Mouse (Mus musculus) liver, embryonic 13.5 days (tissue): ENCODE measurements around the gene Bricd5. TPM values are rescaled to one million over a fixed set of nuclear protein-coding genes. Genes with fewer than 3 reads are reported as not detected.

Experiments used
- ATAC-seq: fragments of 200-750 bp; cut with Nextera tagmentation; 2 replicates; pipeline ENCODE4 v1.8.0; 2017; ENCODE audit warnings: low read depth, mild to moderate bottlenecking, moderate number of reproducible peaks, moderate library complexity
- DNase-seq: peaks from one replicate; pipeline ENCODE4 v3.0.0; 2022
- H3K27ac ChIP-seq: fragments of 300-500 bp; sonication (generic); 2 replicates; pipeline ENCODE4 v1.5.1; 2015; ENCODE audit warnings: moderate library complexity, mild to moderate bottlenecking, inconsistent platforms
- H3K27me3 ChIP-seq: fragments of 300-500 bp; sonication (generic); 2 replicates; pipeline ENCODE4 v1.6.1; 2015; ENCODE audit warnings: mild to moderate bottlenecking, inconsistent platforms
- H3K36me3 ChIP-seq: fragments of 300-500 bp; sonication (generic); 2 replicates; pipeline ENCODE4 v1.6.1; 2015; ENCODE audit warnings: mild to moderate bottlenecking, inconsistent platforms
- H3K4me1 ChIP-seq: fragments of 300-500 bp; sonication (generic); replicated peaks from 2 replicates; pipeline ENCODE4 v1.6.1; 2015; ENCODE audit warnings: inconsistent platforms
- H3K4me2 ChIP-seq: fragments of 300-500 bp; sonication (generic); 2 replicates; pipeline ENCODE4 v1.6.1; 2015; ENCODE audit warnings: inconsistent platforms, mild to moderate bottlenecking, moderate library complexity
- H3K4me3 ChIP-seq: fragments of 300-500 bp; sonication (generic); replicated peaks from 2 replicates; pipeline ENCODE4 v1.5.1; 2015; ENCODE audit warnings: mild to moderate bottlenecking, inconsistent platforms
- H3K9ac ChIP-seq: fragments of 300-500 bp; sonication (generic); 2 replicates; pipeline ENCODE4 v1.6.1; 2015; ENCODE audit warnings: mild to moderate bottlenecking, inconsistent platforms
- H3K9me3 ChIP-seq: fragments of 300-500 bp; sonication (generic); replicated peaks from 2 replicates; pipeline ENCODE4 v1.6.1; 2016; ENCODE audit warnings: inconsistent platforms
- WGBS: fragments of 180-500 bp; shearing (Covaris S2); methylation state at CpG from one replicate; pipeline ENCODE4 v1.1.7; 2015; ENCODE audit not compliant: insufficient replicate concordance; 5-methylcytosine and 5-hydroxymethylcytosine counted together
- polyA plus RNA-seq: library from polyadenylated mRNA; unstranded; fragments of >200 nt; fragmentation: Nextera tagmentation; extraction: Ambion mirVana; gene quantifications from 2 replicates; pipeline ENCODE4 v1.2.1, GENCODE M21; 2015

Bricd5 gene
- polyA plus RNA-seq, 1 experiment from 2014 or later, result 0.13 TPM

DNA sequence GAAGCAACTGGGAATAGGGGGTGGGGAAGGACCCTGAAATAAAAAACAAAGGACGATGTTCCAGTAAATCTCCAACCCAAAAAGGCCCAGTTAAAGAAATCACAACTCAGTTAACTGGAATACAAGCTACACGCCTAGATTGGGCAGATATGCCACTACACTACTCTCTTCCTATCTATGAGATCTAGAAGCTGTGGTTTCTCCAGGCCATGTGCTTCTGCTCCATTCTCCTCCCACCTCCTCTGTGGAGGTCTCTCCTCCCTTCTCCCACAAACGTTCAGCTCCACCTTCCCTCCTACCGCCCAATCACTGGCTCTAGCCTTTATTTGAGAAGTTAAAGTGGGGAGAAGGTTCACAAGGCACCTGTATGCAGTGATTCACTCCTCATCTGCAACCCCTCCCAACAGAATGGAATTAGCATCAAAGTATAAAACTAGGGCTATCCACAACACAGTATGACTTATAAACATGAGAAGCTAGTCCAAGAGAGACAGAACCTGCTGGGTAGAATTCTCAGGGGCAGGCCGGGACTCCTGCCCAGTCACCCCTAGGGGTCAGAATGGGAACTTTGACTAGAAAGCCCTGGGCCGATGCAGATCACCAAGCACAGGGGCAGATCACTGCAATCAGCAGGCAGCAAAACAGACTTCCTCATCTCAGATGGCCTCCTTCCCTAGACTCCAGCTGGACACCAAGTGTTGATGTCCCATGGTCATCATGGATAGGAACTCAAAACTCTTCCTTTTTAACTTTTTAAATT is 10.1 kb upstream of the Bricd5 start:
- ATAC-seq, result 0 out of 2 replicates have a peak, but pooled peaks have one; percentile 39
- WGBS, result 33% methylated on average over 6 of the region's 6 CpGs
- H3K27ac ChIP-seq, result no peak overlapping the region
- DNase-seq, result no peak
- H3K4me1 ChIP-seq, result peaks cover 14% of the 10 kb centered on the region
- H3K4me3 ChIP-seq, result no peak overlapping the region
- no peaks in the 10 kb centered on the region for H3K36me3 ChIP-seq
- H3K9ac ChIP-seq, result no peak overlapping the region
- no peaks in the 10 kb centered on the region for H3K9me3 ChIP-seq
- no peaks in the 10 kb centered on the region for H3K27me3 ChIP-seq
- no peak overlapping the region for H3K4me2 ChIP-seq

DNA sequence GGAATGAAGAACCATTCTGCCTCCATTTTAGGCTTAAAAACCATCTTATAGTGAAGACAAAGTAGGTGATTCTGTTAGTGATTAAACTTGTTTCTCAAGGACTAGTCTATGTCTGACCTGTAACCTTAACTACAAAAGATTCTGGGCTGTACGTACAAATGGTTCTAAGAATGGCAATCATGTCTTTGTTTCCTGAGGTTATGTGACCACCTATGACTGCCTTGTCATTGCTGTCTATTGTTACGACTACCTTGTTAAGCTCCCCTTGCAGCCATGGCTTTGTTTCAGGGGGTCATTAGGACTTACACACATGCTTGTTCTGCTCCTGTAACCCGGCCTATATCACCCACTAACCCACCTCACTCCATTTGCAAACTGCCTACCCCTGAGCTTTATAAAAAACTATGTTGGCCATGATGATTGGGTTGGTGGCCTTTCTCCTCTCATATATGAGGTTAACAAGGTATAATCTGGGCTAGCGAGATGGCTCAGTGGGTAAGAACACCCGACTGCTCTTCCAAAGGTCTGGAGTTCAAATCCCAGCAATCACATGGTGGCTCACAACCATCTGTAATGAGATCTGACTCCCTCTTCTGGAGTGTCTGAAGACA is 4.9 kb upstream of the Bricd5 start:
- Histone ChIP-seq H3K4me3 (peak overlapping the region; percentile 10; the same call in 1 of the 2 replicates), H3K4me1 (peaks cover 30% of the 10 kb centered on the region), H3K9ac (no peak overlapping the region), H3K9me3 (no peaks in the 10 kb centered on the region), H3K27ac (no peak overlapping the region), H3K27me3 (no peaks in the 10 kb centered on the region), H3K36me3 (peaks cover 25% of the 10 kb centered on the region), H3K4me2 (peak overlapping the region; percentile 14; the same call in 1 of the 2 replicates)
- 87% methylated on average over 5 of the region's 5 CpGs for WGBS
- DNase-seq (no peak), ATAC-seq (no peak)

DNA sequence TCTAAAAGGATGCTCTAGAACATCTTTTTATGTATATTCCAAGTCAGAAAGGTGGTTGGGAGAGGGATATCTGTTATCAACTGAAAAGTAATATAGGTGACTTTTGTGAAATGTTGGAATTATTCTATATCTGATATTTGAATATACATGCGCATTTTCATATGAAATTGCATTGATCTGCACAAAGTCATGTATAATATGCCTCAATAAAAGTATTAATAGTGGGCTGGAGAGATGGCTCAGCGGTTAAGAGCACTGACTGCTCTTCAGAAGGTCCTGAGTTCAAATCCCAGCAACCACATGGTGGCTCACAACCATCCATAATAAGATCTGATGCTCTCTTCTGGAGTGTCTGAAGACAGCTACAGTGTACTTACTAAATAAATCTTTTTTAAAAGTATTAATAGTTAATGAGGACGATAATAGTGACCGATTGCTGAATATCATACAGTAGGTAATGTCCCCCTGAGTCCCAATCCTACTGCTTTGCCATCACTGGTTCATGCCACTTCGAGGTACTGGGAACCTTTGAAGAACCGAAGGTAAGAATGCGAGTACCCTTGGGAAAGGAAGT is 4.3 kb upstream of the Bricd5 start:
- Histone ChIP-seq H3K27ac (peak overlapping the region; percentile 92), H3K9me3 (no peaks in the 10 kb centered on the region), H3K36me3 (peaks cover 31% of the 10 kb centered on the region), H3K4me3 (peak overlapping the region; percentile 98), H3K9ac (peak overlapping the region; percentile 99), H3K4me2 (peak overlapping the region; percentile 97), H3K4me1 (peaks cover 33% of the 10 kb centered on the region), H3K27me3 (no peaks in the 10 kb centered on the region)
- 16% methylated on average over 7 of the region's 7 CpGs for whole genome bisulfite sequencing
- ATAC-seq, result no peak
- DNase-seq, result no peak

DNA sequence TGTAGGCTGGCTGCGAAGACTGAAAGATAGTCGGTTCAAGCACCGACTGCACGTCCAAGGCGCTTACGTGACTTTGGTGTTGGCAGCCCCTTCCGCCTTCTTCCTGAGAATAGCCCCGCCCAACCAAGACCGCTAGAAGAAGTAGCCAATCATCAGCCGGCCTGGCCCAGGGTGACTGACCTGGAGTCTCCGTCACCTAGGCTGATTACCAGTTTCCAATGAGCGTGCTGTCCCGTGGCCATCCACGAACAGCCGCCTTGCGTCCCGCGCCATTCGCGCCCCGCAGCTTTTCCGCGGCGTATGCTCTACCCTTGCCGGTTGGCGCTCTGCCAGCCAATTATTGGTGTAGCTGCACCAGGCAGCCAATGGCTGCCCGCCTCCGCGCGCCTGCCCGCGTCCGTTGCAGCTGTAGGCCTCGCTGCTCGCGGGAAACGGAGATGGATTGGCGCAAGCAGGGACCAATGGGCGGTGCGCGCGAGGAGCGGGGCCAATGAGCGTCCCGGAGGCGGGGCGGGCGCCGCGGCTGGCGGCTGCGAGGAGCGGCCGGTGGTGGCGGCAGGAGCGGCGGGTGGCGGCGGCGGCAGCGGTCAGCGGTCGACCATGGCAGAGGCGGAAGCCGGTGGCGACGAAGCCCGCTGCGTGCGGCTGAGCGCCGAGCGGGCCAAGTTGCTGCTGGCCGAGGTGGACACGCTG is 3.6 kb upstream of the Bricd5 start, which contains the start of the genes E4f1 and Pgp:
TSS of gene E4f1 (minus strand) at position 404 of the 693 bp plus-strand sequence.
TSS of gene Pgp (plus strand) at position 483 of the 693 bp plus-strand sequence.
- Histone ChIP-seq H3K4me3 (peak within 1 kb of the TSS; percentile 98), H3K4me1 (peaks cover 33% of the 10 kb centered on the region), H3K9ac (peak within 1 kb of the TSS; percentile 99), H3K9me3 (no peaks in the 10 kb centered on the region), H3K27me3 (no peaks in the 10 kb centered on the region), H3K36me3 (peaks cover 38% of the 10 kb centered on the region), H3K27ac (peak within 1 kb of the TSS; percentile 92), H3K4me2 (peak within 1 kb of the TSS; percentile 97)
- WGBS, result under 1% methylated on average over 64 of the region's 75 CpGs
- peak; percentile 97 for ATAC-seq
- DNase-seq, result peak; percentile 99

DNA sequence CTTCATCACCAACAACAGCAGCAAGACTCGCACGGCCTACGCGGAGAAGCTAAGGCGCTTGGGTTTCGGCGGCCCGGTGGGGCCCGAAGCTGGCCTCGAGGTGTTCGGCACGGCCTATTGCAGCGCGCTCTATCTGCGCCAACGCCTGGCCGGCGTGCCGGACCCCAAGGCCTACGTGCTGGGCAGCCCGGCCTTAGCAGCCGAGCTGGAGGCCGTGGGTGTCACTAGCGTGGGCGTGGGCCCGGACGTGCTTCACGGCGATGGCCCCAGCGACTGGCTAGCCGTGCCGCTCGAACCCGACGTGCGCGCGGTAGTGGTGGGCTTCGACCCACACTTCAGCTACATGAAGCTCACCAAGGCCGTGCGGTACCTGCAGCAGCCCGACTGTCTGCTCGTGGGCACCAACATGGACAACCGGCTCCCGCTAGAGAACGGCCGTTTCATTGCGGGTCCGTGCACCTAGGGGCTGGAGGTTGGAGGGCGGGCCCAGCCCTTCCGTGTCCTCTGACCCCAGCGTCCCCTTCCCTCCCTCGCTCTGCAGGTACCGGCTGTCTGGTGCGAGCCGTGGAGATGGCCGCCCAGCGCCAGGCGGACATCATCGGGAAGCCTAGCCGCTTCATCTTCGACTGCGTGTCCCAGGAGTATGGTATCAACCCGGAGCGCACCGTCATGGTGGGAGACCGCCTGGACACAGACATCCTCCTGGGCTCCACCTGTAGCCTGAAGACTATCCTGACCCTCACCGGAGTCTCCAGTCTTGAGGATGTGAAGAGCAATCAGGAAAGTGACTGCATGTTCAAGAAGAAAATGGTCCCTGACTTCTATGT is 2.8 kb upstream of the Bricd5 start:
- Histone ChIP-seq H3K4me2 (peak overlapping the region; percentile 97), H3K9me3 (no peaks in the 10 kb centered on the region), H3K27me3 (no peaks in the 10 kb centered on the region), H3K9ac (peak overlapping the region; percentile 99), H3K4me1 (peaks cover 38% of the 10 kb centered on the region), H3K4me3 (peak overlapping the region; percentile 98), H3K27ac (peak overlapping the region; percentile 92), H3K36me3 (peaks cover 46% of the 10 kb centered on the region)
- peak; percentile 47 for DNase-seq
- peak; percentile 23 for ATAC-seq
- WGBS, result 1% methylated on average over 68 of the region's 68 CpGs

DNA sequence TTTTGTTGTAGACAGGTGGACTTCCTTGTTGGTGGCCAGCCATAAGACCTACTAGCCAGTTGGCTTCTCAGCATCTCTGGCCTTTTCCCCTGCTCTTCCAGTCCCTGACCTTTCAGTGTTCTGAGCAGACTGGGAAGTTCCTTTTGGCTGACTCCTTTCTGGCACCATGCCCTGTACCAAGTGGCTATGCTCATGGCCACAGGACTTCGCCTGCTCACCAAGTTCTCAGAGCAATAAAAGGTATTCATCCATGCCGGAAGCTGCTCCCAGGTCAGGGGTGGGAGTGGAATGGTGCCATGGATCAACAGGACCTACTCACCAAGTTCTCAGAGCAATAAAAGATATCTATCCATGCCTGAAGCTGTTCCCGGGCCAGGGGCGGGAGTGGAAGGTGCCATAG is 1.2 kb upstream of the Bricd5 start:
- Histone ChIP-seq H3K9ac (peak overlapping the region; percentile 99), H3K27ac (peak overlapping the region; percentile 92), H3K36me3 (peaks cover 62% of the 10 kb centered on the region), H3K9me3 (no peaks in the 10 kb centered on the region), H3K4me2 (peak overlapping the region; percentile 97), H3K4me1 (peaks cover 46% of the 10 kb centered on the region), H3K27me3 (no peaks in the 10 kb centered on the region), H3K4me3 (peak overlapping the region; percentile 98)
- ATAC-seq (no peak), DNase-seq (no peak)
- 84% methylated on average over 4 of the region's 4 CpGs for WGBS

DNA sequence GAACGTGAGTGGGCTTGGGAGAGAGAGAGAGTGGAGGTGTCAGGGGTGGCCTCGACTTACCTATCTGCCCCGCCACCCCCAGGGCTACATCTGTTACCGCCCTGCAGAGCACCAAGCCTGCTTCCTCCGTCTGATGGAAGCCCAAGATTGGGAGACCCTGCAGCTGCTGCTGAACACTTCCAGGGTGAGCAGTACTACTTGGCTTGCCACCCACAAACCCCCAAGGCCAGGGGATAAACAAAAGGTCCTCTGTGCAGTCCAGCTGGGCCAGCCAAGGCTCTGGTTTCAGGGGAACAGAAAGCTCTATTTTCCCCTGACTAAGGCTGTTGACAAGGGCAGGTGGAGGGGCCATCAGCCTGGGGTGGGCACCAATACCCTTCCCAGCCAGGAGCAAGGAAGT is 873 bp downstream of the Bricd5 start:
- H3K27ac ChIP-seq, result no peak overlapping the region
- H3K36me3 ChIP-seq, result peaks cover 68% of the 10 kb centered on the region
- no peak for ATAC-seq

DNA sequence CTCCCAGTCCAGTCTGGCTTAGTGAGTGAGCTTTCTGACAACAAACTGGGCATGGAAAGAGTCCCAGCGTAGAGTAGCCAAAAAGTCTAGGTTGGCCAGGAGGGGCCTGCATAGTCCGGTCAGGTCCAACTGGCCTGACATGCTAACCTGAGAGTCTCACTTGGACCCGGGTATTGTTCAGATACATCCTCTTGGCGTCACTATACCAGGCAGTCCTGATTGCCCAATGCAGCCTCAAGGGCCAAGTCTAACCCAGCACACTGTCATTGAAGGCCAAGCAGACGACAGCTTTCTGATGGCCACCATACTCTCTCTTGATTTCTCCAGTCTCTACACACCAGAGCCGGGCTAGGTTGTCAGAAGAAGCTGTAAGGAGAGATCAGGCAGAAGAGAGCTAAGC is 1.9 kb downstream of the Bricd5 start:
- Histone ChIP-seq H3K27me3 (no peaks in the 10 kb centered on the region), H3K4me3 (no peak overlapping the region), H3K9me3 (no peaks in the 10 kb centered on the region), H3K27ac (peak overlapping the region; percentile 11; the same call in 1 of the 2 replicates), H3K36me3 (peaks cover 68% of the 10 kb centered on the region), H3K4me1 (peaks cover 65% of the 10 kb centered on the region), H3K4me2 (no peak overlapping the region), H3K9ac (no peak overlapping the region)
- ATAC-seq, result no peak
- no peak for DNase-seq
- WGBS, result 83% methylated on average over 6 of the region's 6 CpGs

More for the DNA sequence above, 873 bp downstream of the Bricd5 start:
- no peak overlapping the region for H3K9ac ChIP-seq
- H3K4me1 ChIP-seq, result peaks cover 55% of the 10 kb centered on the region
- H3K9me3 ChIP-seq, result no peaks in the 10 kb centered on the region
- no peaks in the 10 kb centered on the region for H3K27me3 ChIP-seq
- no peak overlapping the region for H3K4me2 ChIP-seq
- no peak overlapping the region for H3K4me3 ChIP-seq
- no peak for DNase-seq
- 73% methylated on average over 5 of the region's 5 CpGs for WGBS

DNA sequence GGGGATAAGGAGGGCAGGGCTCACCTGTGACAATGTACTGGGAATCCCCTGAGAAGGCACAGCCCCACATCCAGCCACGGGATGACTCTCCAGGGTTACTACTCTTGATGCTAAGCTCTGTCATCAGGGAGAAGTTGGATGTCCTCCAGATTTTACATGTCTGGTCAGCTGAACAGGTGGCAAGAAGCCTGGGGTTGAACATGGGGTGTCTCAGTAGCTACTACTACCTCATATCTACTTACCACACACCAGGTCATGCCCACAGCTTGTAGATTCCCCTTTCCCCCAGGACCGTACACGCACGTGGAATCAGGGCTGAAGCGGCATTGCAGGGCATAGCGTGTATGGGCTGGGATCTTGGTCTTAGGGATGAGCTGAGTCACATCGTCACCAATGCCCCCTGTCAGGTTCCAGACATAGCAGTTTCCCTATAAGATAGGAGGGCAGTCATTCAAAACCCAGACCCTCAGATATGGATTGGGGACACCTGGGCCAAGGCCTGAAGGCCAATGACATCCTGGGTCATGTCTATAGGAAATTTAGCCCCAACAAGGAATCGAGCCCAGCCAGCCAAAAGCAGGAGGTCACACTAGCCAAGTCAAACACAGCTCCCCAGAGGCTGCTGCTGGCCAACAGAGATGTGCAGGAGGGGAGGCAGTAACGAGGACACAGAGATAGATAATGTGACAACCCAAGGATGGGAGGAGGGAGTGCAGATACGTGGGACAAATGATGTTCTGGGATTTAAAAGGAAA is 2.5 kb downstream of the Bricd5 start:
- no peak overlapping the region for H3K4me2 ChIP-seq
- peaks cover 62% of the 10 kb centered on the region for H3K4me1 ChIP-seq
- WGBS, result 85% methylated on average over 10 of the region's 10 CpGs
- H3K4me3 ChIP-seq, result no peak overlapping the region
- no peaks in the 10 kb centered on the region for H3K27me3 ChIP-seq
- ATAC-seq, result no peak
- no peaks in the 10 kb centered on the region for H3K9me3 ChIP-seq
- H3K9ac ChIP-seq, result no peak overlapping the region
- peaks cover 68% of the 10 kb centered on the region for H3K36me3 ChIP-seq
- no peak for DNase-seq
- peak overlapping the region; percentile 11; the same call in 1 of the 2 replicates for H3K27ac ChIP-seq
